Mouse (Mus musculus): ENCODE results near the gene Sik1. TPM values are rescaled to one million over a fixed set of nuclear protein-coding genes. Genes with fewer than 3 reads are reported as not detected.
"Not testable (repeated sequence)": the region's sequence is repeated elsewhere in the genome, so short reads cannot be mapped to it uniquely, and the experiment has no call there.

The Sik1 gene
- polyA plus RNA-seq, 1 experiment from 2014 or later, result 18.6 TPM

DNA sequence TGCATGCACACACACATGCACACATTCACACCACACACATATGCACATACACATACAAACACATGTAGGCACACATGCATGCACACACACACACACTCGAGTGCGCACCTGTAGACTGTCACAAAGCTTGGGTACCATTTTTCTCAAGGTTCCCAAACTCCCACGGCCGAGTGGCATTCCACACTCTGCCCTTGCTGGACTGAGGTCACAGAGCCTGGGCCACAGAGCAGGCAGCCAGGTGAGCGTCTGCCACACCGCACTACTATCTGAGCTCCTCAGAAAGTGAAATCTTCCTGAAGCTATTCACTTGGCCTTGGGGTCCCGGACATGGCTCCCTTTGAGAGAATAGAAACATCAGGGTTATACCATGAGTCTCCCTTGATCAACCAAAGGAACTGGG is 40.7 kb upstream of the Sik1 start:
- no peak overlapping the region for H3K27ac ChIP-seq (ENCODE audit: low read depth, low read length)
- H3K4me3 ChIP-seq (ENCODE audit: low read depth, low read length), result no peak overlapping the region
- H3K36me3 ChIP-seq (ENCODE audit: control insufficient read depth, insufficient read depth, low read length), result no peaks in the 10 kb centered on the region
- H3K4me2 ChIP-seq (ENCODE audit: low read depth, low read length), result no peak overlapping the region
- 94% methylated on average over 7 of the region's 7 CpGs for WGBS
- H3K27me3 ChIP-seq (ENCODE audit: control insufficient read depth, insufficient read depth, low read length), result no peaks in the 10 kb centered on the region
- no peaks in the 10 kb centered on the region for H3K9me3 ChIP-seq (ENCODE audit: control insufficient read depth, low read length)
- H3K4me1 ChIP-seq (ENCODE audit: control insufficient read depth, insufficient read depth, low read length), result 0 out of 2 replicates have a peak, but pooled peaks cover 7% of the 10 kb centered on the region
- no peak overlapping the region for H3K9ac ChIP-seq (replicated peaks; ENCODE audit: low read depth, low read length)
- ATAC-seq (ENCODE audit: low read depth), result no peak

DNA sequence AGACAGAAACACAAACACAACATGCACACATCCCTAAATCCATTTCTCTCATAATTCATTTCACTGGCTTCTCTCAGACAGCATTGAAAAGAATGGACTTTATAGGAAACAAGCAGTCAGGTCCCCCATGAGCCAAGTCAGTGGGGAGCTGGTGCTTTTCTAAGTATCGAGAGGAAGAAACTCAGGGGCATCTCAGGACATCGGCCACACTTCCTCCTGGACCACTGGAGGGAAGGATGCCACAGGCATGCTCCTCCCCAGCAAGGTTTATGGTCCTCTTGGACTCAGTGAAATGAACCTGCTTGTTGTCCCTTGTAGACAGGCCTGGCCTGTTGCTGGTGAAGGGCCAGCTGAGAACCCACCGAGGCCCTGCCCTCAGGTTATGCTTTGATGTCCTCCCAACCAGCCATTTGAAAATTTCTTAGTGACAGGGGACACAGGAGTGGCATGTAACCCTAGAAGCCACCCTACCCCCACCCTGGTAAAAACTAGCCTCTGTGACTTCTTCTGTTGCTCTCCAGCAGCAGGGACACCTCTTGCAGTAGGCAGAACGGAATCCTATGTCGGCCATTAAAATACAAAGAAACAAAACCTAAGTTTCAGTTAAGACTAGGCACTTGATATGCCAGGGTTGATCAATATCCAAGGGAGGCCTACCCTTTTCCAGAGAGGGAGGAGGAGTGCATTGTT is 37.9 kb upstream of the Sik1 start:
- WGBS, result 75% methylated on average over 5 of the region's 5 CpGs
- no peak for ATAC-seq (ENCODE audit: low read depth)

DNA sequence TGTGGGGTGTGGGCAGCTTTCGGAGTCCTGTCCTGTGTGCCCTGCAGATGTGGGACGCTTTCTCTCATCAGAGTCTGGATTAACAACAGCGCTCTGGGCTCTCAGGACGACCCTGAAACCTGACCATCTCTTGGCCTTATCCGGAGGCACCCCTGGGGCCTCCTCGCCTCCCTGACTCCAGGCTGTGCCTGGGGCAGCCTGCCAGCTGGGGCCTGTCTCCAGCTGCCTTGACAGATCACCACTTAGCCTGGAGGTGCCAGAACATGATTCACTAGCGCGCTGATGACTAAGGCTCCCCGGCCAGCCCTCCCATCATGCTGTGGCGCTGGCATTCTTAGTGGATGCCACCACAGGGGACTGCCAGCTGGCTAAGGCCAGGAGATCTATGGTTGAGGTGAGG is 37.1 kb upstream of the Sik1 start:
- no peak overlapping the region for H3K4me3 ChIP-seq (ENCODE audit: low read depth, low read length)
- H3K27me3 ChIP-seq (ENCODE audit: control insufficient read depth, insufficient read depth, low read length), result no peaks in the 10 kb centered on the region
- ATAC-seq (ENCODE audit: low read depth), result peak; percentile 63; the same call in 1 of the 2 replicates
- H3K9me3 ChIP-seq (ENCODE audit: control insufficient read depth, low read length), result no peaks in the 10 kb centered on the region
- 22% methylated on average over 10 of the region's 10 CpGs for WGBS
- H3K36me3 ChIP-seq (ENCODE audit: control insufficient read depth, insufficient read depth, low read length), result no peaks in the 10 kb centered on the region
- H3K4me1 ChIP-seq (ENCODE audit: control insufficient read depth, insufficient read depth, low read length), result 0 out of 2 replicates have a peak, but pooled peaks cover 7% of the 10 kb centered on the region
- no peak overlapping the region for H3K4me2 ChIP-seq (ENCODE audit: low read depth, low read length)
- H3K27ac ChIP-seq (ENCODE audit: low read depth, low read length), result no peak overlapping the region
- no peak overlapping the region for H3K9ac ChIP-seq (replicated peaks; ENCODE audit: low read depth, low read length)

More for the DNA sequence above, 37.9 kb upstream of the Sik1 start:
- no peak overlapping the region for H3K27ac ChIP-seq (ENCODE audit: low read depth, low read length)
- H3K27me3 ChIP-seq (ENCODE audit: control insufficient read depth, insufficient read depth, low read length), result no peaks in the 10 kb centered on the region
- no peaks in the 10 kb centered on the region for H3K36me3 ChIP-seq (ENCODE audit: control insufficient read depth, insufficient read depth, low read length)
- no peak overlapping the region for H3K9ac ChIP-seq (replicated peaks; ENCODE audit: low read depth, low read length)
- no peak overlapping the region for H3K4me2 ChIP-seq (ENCODE audit: low read depth, low read length)
- 0 out of 2 replicates have a peak, but pooled peaks cover 7% of the 10 kb centered on the region for H3K4me1 ChIP-seq (ENCODE audit: control insufficient read depth, insufficient read depth, low read length)
- no peak overlapping the region for H3K4me3 ChIP-seq (ENCODE audit: low read depth, low read length)
- H3K9me3 ChIP-seq (ENCODE audit: control insufficient read depth, low read length), result no peaks in the 10 kb centered on the region

- H3K36me3 ChIP-seq (ENCODE audit: control insufficient read depth, insufficient read depth, low read length), result no peaks in the 10 kb centered on the region
- no peak overlapping the region for H3K4me3 ChIP-seq (ENCODE audit: low read depth, low read length)
- H3K27me3 ChIP-seq (ENCODE audit: control insufficient read depth, insufficient read depth, low read length), result no peaks in the 10 kb centered on the region
- ATAC-seq (ENCODE audit: low read depth), result no peak
- H3K4me1 ChIP-seq (ENCODE audit: control insufficient read depth, insufficient read depth, low read length), result 0 out of 2 replicates have a peak, but pooled peaks cover 7% of the 10 kb centered on the region
- no peak overlapping the region for H3K9ac ChIP-seq (replicated peaks; ENCODE audit: low read depth, low read length)
- H3K9me3 ChIP-seq (ENCODE audit: control insufficient read depth, low read length), result no peaks in the 10 kb centered on the region
- H3K4me2 ChIP-seq (ENCODE audit: low read depth, low read length), result no peak overlapping the region
- no peak overlapping the region for H3K27ac ChIP-seq (ENCODE audit: low read depth, low read length)
- 73% methylated on average over 4 of the region's 4 CpGs for WGBS
These were observed 36.3 kb upstream of the Sik1 start for GRCm38 (mm10) chr17:31891858-31892257.

- Histone ChIP-seq H3K4me3 (ENCODE audit: low read depth, low read length) (no peak overlapping the region), H3K27me3 (ENCODE audit: control insufficient read depth, insufficient read depth, low read length) (no peaks in the 10 kb centered on the region), H3K4me1 (ENCODE audit: control insufficient read depth, insufficient read depth, low read length) (0 out of 2 replicates have a peak, but pooled peaks cover 7% of the 10 kb centered on the region), H3K4me2 (ENCODE audit: low read depth, low read length) (no peak overlapping the region), H3K27ac (ENCODE audit: low read depth, low read length) (no peak overlapping the region), H3K9ac (replicated peaks; ENCODE audit: low read depth, low read length) (no peak overlapping the region), H3K36me3 (ENCODE audit: control insufficient read depth, insufficient read depth, low read length) (no peaks in the 10 kb centered on the region), H3K9me3 (ENCODE audit: control insufficient read depth, low read length) (no peaks in the 10 kb centered on the region)
- ATAC-seq (ENCODE audit: low read depth), result no peak
- 43% methylated on average over 2 of the region's 2 CpGs for WGBS
These were observed 34.8 kb upstream of the Sik1 start for GRCm38 (mm10) chr17:31890311-31890951.

- no peaks in the 10 kb centered on the region for H3K9me3 ChIP-seq (ENCODE audit: control insufficient read depth, low read length)
- 0 out of 2 replicates have a peak, but pooled peaks cover 7% of the 10 kb centered on the region for H3K4me1 ChIP-seq (ENCODE audit: control insufficient read depth, insufficient read depth, low read length)
- H3K4me3 ChIP-seq (ENCODE audit: low read depth, low read length), result no peak overlapping the region
- H3K27me3 ChIP-seq (ENCODE audit: control insufficient read depth, insufficient read depth, low read length), result no peaks in the 10 kb centered on the region
- H3K4me2 ChIP-seq (ENCODE audit: low read depth, low read length), result no peak overlapping the region
- no peak overlapping the region for H3K9ac ChIP-seq (replicated peaks; ENCODE audit: low read depth, low read length)
- no peaks in the 10 kb centered on the region for H3K36me3 ChIP-seq (ENCODE audit: control insufficient read depth, insufficient read depth, low read length)
- ATAC-seq (ENCODE audit: low read depth), result no peak
- no peak overlapping the region for H3K27ac ChIP-seq (ENCODE audit: low read depth, low read length)
- WGBS, result 66% methylated on average over 9 of the region's 9 CpGs
These were observed 34.0 kb upstream of the Sik1 start for GRCm38 (mm10) chr17:31889446-31890201.

DNA sequence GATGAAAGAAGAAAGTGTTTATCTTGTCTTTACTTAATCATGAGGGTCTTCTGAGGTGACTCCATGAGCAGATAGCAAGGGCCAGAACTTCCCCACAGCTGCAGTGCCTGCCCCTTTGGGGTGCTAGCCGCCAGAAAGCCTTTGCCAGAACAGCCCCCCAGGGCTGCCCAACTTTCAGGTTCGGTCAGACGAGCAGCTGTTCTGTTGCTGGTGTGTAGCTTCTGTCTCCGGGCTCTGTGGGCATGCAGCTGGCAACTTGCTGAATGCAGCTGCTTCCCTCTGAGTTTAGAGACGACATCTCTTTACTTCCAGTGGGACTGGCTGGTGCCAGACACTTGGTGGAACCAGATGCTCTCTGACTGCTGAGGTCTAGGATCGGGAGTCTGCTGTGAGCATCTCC is 32.9 kb upstream of the Sik1 start:
- no peak overlapping the region for H3K4me2 ChIP-seq (ENCODE audit: low read depth, low read length)
- ATAC-seq (ENCODE audit: low read depth), result no peak
- 0 out of 2 replicates have a peak, but pooled peaks cover 7% of the 10 kb centered on the region for H3K4me1 ChIP-seq (ENCODE audit: control insufficient read depth, insufficient read depth, low read length)
- H3K27ac ChIP-seq (ENCODE audit: low read depth, low read length), result no peak overlapping the region
- H3K4me3 ChIP-seq (ENCODE audit: low read depth, low read length), result no peak overlapping the region
- WGBS, result 59% methylated on average over 6 of the region's 6 CpGs
- no peaks in the 10 kb centered on the region for H3K36me3 ChIP-seq (ENCODE audit: control insufficient read depth, insufficient read depth, low read length)
- no peaks in the 10 kb centered on the region for H3K27me3 ChIP-seq (ENCODE audit: control insufficient read depth, insufficient read depth, low read length)
- no peaks in the 10 kb centered on the region for H3K9me3 ChIP-seq (ENCODE audit: control insufficient read depth, low read length)
- H3K9ac ChIP-seq (replicated peaks; ENCODE audit: low read depth, low read length), result no peak overlapping the region

DNA sequence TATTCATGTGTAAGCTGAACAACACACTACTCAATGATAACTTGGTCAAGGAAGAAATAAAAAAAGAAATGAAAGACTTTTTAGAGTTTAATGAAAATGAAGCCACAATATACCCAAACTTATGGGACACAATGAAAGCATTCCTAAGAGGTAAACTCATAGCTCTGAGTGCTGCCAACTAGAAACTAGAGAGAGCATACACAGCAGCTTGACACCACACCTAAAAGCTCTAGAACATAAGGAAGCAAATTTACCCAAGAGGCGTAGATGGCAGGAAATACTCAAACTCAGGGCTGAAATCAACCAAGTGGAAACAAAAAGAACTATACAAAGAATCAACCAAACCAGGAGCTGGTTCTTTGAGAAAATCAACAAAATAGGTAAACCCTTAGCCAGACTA is 29.1 kb upstream of the Sik1 start:
- not testable (repeated sequence) for H3K4me3 ChIP-seq (ENCODE audit: low read depth, low read length); H3K9ac ChIP-seq (replicated peaks; ENCODE audit: low read depth, low read length); H3K4me1 ChIP-seq (ENCODE audit: control insufficient read depth, insufficient read depth, low read length); H3K27ac ChIP-seq (ENCODE audit: low read depth, low read length); H3K27me3 ChIP-seq (ENCODE audit: control insufficient read depth, insufficient read depth, low read length); ATAC-seq (ENCODE audit: low read depth); H3K4me2 ChIP-seq (ENCODE audit: low read depth, low read length); H3K36me3 ChIP-seq (ENCODE audit: control insufficient read depth, insufficient read depth, low read length); H3K9me3 ChIP-seq (ENCODE audit: control insufficient read depth, low read length)
- WGBS, result 97% methylated on average over 1 of the region's 1 CpGs

GRCm38 (mm10) chr17:31879406-31879805 is 23.8 kb upstream of the Sik1 start:
- WGBS, result 81% methylated on average over 10 of the region's 10 CpGs
- Histone ChIP-seq H3K27ac (ENCODE audit: low read depth, low read length) (no peak overlapping the region), H3K36me3 (ENCODE audit: control insufficient read depth, insufficient read depth, low read length) (no peaks in the 10 kb centered on the region), H3K4me2 (ENCODE audit: low read depth, low read length) (no peak overlapping the region), H3K4me1 (ENCODE audit: control insufficient read depth, insufficient read depth, low read length) (peaks cover 7% of the 10 kb centered on the region), H3K27me3 (ENCODE audit: control insufficient read depth, insufficient read depth, low read length) (no peaks in the 10 kb centered on the region), H3K9ac (replicated peaks; ENCODE audit: low read depth, low read length) (no peak overlapping the region), H3K9me3 (ENCODE audit: control insufficient read depth, low read length) (no peaks in the 10 kb centered on the region), H3K4me3 (ENCODE audit: low read depth, low read length) (no peak overlapping the region)
- no peak for ATAC-seq (ENCODE audit: low read depth)
